ENCODE assay signal across 28 mouse cellular contexts in genomic region chr3:109088460-109088859, GRCm38 (mm10). TPM values are rescaled to one million over a fixed set of nuclear protein-coding genes. Genes with fewer than 3 reads are reported as not detected.
"Had no signal": no experiment of that assay in that cellular context is flagged by ENCODE, and none has a peak within 500 bp of the region (broad histone marks: within the 10 kb centered on the region; RNA-seq: fewer than 3 reads in every experiment).

No protein-coding gene starts in this region.

- H3K4me3 ChIP-seq: layer of hippocampus, adult 2 months; limb, embryonic 10.5 days; limb, embryonic 13.5 days; megakaryocyte, embryonic 14.5 days; midbrain, embryonic 10.5 days had no signal

- H3K9me3 ChIP-seq: limb, embryonic 10.5 days; limb, embryonic 13.5 days; midbrain, embryonic 10.5 days had no signal

- H3K4me2 ChIP-seq: limb, embryonic 13.5 days; lung, embryonic 14.5 days had no signal

- ATAC-seq: liver, postnatal 0 days; lung, postnatal 0 days had no signal

- DNase-seq: kidney, adult 18-20 months; kidney, adult 9 months; kidney, postnatal 14 days; layer of hippocampus, adult 9-11 months; liver, postnatal 0 days; lung, embryonic 14.5 days; lung, postnatal 36 days; thymus, adult 18-20 months; thymus, postnatal 4 days had no signal

- H3K36me3 ChIP-seq: limb, embryonic 10.5 days; limb, embryonic 13.5 days; midbrain, embryonic 10.5 days had no signal

- H3K4me1 ChIP-seq: limb, embryonic 10.5 days; limb, embryonic 13.5 days had no signal

- H3K27me3 ChIP-seq: limb, embryonic 13.5 days had no signal

- H3K27ac ChIP-seq: layer of hippocampus, adult 2 months; limb, embryonic 10.5 days; limb, embryonic 13.5 days; liver, embryonic 14.5 days; midbrain, embryonic 10.5 days had no signal

- H3K9ac ChIP-seq: limb, embryonic 13.5 days; liver, embryonic 14.5 days; liver, postnatal 0 days; lung, embryonic 14.5 days had no signal

RNA-seq across cellular contexts. Expression of gene Slc25a54, which starts 8.2 kb away (rescaled TPM):
- total RNA-seq: layer of hippocampus, adult 2 months; layer of hippocampus, postnatal 25 days; left cerebral cortex, adult 18-20 months; left cerebral cortex, postnatal 25 days; liver, adult 2 months; midbrain, postnatal 0 days had no signal
- polyA plus RNA-seq: kidney, embryonic 16.5 days; large intestine, adult 2 months; limb, embryonic 10.5 days; limb, embryonic 13.5 days; liver, adult 2 months; liver, embryonic 14.5 days; liver, postnatal 0 days; lung, embryonic 14.5 days; lung, postnatal 0 days; midbrain, embryonic 10.5 days; neural tube, embryonic 11.5 days; neural tube, embryonic 14.5 days; small intestine, adult 2 months; spleen, adult 2 months; stomach, embryonic 16.5 days had no signal
